Mouse (Mus musculus): ENCODE data around the gene Kcnd3.
"Not testable (repeated sequence)": the region's sequence is repeated elsewhere in the genome, so short reads cannot be mapped to it uniquely, and the experiment has no call there.

The Kcnd3 gene

DNA sequence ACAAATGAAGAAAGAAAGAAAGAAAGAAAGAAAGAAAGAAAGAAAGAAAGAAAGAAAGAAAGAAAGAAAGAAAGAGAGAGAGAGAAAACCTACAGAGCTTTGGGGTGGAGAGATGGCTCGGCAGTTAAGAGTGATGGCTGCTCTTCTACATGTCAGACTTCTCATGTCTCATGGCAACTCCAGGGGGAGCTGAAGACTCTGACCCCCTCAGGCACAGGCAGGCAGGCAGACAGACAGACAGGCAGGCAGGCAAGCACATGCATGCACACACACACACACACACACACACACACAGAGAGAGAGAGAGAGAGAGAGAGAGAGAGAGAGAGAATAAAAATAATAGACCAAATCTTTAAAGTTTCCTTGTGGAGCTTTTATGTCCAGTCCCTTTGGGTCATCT lies 248.7 kb downstream of the Kcnd3 start:
- not testable (repeated sequence) for DNase-seq (ENCODE audit: low read depth, low spot score)

DNA sequence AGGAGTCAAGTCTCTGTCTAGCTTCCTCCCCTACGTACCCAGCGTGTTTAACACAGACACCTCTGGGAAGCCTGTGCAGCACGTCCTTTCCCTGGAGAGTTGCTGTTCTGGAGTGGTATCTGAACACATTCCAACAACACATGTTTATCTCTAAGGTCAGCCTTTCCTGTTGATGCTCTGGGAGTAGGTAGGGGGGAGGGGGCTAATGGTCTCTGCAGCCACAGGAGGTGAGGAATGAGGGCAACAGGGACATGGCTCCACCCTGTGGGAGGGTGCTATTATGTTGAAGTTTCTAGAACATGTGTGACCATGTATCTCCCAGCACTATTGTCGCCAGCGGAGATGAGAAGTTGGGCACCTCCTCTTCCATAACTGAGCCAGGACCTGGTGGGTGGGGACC lies 249.3 kb downstream of the Kcnd3 start:
- DNase-seq (ENCODE audit: low read depth, low spot score): no peak

DNA sequence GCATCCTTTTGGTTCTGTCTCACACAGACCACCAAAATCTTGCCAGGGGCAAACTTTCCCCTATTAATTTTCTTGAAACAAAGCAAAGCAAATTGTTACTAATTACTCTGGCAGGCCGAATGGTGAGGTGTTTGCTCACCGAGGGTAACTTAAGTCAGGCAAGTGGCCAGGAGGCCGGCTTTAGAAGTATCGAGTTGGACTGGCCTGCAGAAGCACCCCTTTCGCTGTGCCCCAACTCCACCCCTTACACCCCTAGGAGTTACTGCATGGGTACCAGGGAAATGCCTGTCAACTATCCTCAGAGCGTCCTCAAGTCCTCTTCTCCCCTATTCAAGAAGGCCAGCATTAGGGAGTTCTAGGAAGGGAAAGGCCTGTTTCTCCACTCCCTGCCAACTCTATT lies 251.4 kb downstream of the Kcnd3 start:
- no peak for DNase-seq (ENCODE audit: low read depth, low spot score)

DNA sequence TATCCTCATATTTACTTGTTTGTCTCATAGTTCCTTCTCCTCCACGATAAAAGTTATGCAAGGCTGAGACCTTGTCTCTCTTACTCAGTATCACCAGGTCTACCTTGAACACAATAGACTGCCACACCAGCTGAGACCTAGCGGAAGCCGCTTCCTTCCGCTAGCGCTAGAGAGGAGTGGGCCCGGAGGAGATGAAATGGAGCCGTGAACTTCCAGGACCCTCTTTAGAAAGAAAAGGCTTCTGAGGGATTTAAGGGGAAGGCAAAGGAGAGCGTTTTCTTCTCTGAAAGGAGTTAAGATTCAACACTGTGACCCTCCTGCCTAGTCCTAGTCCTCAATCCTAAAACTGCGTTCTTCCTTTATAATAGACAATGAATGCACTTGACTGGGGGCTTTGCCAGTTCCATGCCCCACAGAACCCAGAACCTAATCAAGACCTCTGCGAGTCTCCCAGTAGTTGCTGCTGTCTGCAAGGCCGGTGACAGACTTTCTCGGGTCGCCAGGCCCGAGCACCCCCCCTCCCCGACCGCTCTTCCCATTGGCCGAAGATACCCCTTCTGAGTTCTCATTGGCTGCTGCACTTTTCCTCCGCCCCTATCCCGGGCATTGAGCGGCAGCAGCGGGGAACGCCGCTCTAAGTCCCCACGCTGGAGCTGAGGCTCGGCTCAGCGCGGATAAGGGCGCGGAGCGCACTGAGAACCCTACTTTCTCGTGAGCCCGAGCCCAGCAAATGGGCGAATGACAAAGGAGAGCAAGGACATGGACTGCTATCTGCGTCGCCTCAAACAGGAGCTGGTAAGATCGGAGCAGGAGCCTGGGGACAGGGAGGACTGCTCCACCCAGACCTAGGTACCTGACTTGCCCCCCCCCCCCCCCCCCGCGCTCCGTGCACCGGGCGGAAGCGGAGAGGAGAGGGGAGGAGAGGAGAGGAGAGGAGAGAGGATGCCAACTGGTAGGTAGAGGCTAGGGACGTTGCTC lies 252.2 kb downstream of the Kcnd3 start, which contains the start of gene Inka2:
Gene Inka2, plus strand, starts transcription at position 569 of the 978 bp plus-strand sequence.
- DNase-seq (ENCODE audit: low read depth, low spot score): peak; percentile 82

DNA sequence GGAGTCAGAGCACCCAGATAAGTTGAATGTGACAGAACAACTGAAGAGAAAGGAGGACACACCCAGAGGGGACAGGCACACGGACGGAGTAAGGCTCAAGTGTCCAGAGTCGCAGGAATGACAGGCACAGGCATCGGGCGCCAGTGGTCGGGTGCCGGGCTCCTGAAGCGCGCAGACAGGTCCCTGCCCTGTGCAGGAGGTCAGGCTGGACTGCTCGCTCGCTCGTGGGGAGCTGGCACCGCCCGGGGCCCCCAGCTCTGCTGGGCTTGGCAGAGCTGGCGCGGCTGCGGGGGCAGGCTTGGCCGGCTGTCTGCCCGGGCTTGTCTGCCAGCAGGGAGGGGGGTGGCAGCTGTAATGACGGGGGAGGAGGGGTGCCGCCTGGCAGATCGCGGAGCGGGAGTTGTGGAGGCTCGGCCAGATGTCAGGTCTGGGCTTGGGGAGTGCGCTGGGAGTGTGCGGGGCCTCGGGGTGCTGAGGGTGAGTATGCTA lies 253.0 kb downstream of the Kcnd3 start:
- no peak for DNase-seq (ENCODE audit: low read depth, low spot score)

DNA sequence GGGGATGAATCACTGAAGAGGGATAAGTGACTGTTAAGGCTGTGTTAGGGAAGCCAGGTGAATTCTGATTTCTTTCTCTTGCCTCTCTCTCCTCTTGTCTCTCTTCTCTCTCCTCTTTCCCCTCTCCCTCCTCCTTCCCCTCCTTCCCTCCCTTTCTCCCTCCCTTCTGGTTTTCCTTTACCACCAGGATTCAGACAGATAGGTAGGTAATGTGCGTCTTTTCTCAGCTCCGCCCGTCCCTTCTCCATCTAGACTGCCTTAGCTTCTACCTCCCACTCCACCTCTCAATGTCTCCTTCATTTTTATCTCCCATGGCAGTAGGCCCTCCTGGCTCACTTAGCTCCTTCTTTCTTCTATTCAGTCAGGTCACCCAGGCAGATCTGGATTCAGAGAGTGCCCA lies 253.4 kb downstream of the Kcnd3 start:
- no peak for DNase-seq (ENCODE audit: low read depth, low spot score)

DNA sequence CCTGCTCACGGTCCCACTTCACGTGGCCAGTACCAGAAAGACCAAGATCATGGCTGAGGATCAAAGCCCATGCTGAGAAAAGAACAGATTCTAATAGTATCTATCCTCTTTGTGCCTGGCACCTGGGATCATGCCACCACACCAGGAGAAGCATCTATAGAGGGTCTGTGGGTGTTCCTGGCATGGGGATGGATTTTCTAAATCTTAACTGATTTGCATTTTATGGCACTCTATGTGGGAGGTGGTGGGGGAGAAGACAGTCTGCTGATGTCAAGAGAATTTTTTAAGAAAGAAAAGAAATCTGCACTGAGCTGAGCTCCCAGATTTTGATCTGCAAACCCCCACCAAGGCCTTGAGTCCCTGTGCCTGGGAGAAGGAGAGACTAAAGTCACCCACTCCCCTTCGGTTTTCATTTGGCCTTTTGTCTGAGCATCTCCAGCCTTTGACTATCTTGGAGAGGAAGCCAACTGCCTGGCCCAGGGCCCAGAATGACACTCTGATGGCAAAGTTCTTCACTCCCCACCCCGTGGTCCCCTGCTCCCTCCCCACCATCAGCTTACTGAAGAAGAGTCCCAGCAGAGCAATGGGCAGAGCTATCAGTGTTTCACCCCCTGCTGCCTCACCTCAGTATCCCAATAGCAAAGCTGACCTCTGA lies 254.4 kb downstream of the Kcnd3 start:
- DNase-seq (ENCODE audit: low read depth, low spot score): no peak

DNA sequence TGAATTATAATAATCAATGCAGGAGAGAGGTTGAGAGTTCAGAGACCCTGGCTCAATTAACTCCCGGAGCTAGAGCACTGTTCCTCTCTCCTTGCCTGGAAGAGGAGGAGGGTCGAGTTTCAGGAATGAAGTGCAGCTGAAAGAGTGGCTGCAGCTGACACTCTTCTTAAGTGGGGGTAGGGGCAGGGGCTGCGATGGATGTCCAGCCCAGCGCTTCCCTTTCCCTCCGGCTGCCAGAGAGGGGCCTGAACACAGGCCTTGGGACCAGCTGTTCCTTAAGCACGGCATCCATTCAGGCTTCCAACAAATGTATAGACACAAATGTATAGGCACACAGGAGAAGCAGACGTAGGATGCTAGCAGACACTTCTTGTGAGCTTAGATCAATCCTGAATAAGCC lies 255.5 kb downstream of the Kcnd3 start:
- no peak for DNase-seq (ENCODE audit: low read depth, low spot score)

DNA sequence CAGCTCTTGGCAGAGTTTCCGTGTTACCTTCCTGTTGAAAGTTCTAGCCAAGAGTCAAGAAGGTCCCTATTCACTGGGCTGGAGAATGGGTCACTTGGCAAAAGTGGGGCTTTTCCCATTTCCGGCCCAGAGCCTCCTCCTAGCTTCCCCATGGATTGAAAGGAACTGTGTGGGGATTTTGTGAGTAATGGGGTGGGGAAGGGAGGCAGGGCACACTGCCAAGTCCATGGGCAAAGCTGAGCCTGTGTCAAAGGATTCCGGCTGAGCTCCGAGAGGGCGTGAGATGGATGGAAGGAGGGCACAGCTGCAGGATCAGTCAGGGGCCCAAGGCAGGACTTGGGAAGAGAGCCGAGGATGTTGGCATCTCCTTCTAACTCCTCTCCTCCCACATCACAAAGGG lies 258.1 kb downstream of the Kcnd3 start:
- DNase-seq (ENCODE audit: low read depth, low spot score): no peak

DNA sequence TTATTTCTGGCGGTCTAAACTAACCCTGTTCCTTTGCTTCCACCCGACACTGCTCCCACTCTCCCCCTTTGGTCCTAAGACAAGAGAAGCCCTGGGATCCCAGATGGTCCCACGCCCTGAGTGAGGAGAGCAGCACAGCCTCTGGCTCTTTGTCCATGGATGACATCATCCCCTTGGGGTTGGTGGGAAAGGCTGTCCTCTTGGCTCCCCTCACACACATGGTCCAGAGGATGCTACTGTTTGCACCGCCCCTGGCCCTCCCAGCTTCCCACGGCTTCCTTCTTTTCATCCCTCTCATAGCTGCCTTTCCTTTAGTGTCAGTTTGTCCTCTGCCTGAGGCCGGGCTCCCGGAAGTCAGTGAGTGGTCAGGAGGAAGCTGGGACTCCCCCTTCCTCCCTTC lies 259.6 kb downstream of the Kcnd3 start:
- no peak for DNase-seq (ENCODE audit: low read depth, low spot score)

DNA sequence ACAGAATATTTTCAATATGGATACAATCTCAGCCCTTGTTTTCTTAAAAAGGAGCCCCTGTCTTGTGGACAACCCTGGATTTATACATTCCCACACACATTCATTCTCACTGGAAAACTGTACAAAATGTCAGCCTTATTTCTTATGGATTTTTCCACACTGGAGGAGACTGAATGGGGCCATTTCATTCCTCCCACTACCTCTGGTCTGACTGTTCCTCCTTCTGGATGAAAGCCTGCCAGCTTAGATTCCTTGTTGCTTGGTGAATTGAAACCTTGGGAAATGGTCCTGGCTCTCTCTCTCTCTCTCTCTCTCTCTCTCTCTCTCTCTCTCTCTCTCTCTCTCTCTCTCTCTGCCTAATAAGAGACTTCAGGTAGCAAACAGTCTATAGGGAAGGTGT lies 260.7 kb downstream of the Kcnd3 start:
- no peak for DNase-seq (ENCODE audit: low read depth, low spot score)

DNA sequence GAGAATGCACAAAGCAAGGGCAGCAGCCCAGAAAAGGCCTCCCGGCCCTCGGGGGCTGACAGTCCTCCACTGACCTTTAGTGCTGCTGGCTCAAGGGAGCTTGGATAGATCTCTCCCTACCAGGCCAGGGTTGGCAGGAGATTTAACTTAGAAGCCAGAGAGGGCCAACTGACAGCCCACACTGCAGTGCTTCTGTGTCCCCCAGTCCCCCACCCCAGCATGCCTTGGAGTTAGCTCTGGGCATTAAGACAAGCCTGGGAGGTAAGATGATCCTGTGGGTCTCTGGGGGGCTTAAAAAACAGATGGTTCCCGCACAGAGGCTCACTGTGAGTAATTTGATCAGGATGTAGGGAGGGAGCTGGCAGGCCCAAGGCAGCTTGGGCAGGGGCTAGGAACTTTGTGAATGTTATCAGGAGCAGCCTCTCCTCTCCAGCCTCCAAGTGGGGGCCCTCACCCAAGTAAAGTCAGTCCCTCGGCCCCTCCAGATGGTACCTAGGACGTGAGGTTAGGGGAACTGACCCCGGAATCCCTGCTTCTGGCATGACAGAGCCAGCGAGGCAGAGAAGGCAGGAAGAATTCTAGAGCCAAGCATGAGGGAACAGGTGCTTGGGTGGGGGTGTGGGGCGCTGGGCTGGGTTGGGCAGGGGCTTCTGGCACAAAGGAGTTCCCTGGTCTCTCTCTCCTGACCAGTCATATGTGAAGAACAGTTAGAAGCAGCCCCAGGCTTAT lies 262.1 kb downstream of the Kcnd3 start:
- no peak for DNase-seq (ENCODE audit: low read depth, low spot score)

DNA sequence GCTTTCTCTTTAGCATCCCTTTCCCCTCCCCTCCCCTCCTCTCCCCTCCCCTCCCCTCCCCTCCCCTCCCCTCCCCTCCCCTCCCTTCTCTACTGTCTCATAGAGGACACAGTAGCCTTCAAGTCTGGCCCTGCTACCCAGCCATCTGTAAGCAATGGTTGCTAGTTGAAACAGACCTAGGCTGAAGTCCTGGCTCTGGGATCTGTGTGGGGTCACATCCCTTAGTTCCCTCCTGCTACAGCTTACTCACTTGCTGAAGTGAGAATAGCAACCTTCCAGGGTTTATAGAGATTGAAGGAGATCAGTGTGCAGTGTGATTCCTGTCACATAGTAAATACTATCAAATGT lies 262.7 kb downstream of the Kcnd3 start:
- no peak for DNase-seq (ENCODE audit: low read depth, low spot score)

DNA sequence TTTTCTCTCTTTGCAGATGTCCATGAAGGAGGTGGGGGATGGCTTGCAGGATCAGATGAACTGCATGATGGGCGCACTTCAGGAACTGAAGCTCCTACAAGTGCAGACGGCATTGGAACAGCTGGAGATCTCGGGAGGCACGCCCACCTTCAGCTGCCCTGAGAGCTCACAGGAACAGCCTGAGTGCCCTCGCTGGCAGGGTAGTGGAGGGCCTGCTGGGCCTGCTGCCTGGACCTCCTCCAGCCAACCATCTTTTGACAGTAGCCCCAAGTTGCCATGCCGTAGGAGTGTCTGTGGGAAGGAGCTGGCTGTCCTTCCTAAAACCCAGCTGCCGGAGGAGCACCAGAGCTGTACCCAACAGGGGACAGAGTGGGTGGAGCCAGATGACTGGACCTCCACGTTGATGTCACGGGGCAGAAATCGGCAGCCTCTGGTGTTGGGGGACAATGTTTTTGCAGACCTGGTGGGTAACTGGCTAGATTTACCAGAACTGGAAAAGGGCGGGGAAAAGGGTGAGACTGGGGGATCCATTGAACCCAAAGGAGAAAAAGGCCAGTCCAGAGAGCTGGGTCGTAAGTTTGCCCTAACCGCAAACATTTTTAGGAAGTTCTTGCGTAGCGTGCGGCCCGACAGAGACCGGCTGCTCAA lies 264.3 kb downstream of the Kcnd3 start:
- no peak for DNase-seq (ENCODE audit: low read depth, low spot score)

DNA sequence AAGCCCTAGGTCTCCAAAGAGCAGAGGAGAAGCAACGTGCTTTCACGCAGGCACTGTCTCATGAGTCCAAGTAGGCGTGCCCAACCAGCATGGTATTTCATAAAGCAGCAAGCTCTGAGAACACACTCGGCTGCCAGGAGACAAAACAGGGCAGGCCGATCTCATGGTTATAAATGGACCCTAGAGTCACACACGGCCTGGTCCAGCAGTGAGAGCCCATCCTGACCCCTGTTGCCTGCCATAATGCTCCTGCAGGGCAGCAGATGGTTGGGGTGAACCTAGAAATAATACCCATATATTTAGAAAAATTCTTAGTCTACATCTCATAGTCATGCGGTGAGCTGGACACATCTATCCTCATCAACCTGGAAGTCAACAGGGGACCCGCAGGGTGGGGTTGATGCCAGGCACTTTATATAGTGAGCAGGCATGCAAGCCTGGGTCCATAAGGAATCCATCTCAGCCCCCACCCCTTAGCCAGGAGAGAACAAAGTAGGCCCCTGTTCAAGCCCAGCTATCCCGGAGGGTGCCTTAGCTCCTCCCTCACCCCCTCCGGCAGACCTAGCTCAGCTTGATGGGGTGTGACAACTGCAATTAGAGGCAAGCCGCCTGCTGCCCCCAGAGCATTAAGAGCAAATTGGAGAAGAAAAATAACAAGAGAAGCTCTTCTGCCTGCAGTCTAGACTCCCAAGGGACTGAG lies 265.9 kb downstream of the Kcnd3 start:
- DNase-seq (ENCODE audit: low read depth, low spot score): no peak

DNA sequence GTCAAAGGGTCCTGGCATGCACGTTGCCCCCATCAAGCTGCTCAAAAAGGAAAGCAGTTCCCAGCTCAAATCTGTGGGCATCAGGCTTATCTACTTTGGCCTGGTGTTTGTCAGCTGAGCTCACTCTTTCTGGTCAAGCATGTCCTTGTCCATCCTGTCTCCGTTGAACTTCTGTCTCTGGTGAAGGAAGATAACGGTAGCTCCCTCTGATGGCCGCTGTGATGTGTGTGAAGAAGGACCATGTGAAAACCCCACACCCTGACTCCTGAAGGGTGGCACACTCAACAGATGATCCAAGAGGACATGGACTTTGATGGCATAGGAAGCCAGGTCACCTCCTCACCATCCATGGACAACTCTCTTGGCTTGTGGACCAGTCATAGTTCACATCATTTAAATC lies 266.6 kb downstream of the Kcnd3 start:
- DNase-seq (ENCODE audit: low read depth, low spot score): no peak

DNA sequence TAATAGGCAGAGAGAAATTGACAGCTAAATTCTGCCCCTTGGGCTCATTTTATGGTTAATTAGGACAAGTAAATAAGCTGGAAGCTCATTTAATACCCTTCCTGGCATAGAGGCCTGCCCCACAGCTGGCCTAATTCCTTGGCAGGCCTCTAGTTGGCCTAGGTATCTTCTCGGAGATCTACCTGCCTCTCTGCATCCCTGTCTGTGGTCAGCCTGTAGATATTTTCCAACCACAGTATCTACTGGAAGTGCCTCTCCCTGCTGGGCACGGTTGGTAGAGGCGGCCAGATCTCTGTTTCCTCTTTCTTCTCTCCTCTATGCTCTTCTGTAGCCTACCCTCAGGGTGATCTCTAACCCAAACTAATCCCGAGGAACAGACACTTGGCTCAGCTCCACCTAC lies 267.8 kb downstream of the Kcnd3 start:
- DNase-seq (ENCODE audit: low read depth, low spot score): no peak

DNA sequence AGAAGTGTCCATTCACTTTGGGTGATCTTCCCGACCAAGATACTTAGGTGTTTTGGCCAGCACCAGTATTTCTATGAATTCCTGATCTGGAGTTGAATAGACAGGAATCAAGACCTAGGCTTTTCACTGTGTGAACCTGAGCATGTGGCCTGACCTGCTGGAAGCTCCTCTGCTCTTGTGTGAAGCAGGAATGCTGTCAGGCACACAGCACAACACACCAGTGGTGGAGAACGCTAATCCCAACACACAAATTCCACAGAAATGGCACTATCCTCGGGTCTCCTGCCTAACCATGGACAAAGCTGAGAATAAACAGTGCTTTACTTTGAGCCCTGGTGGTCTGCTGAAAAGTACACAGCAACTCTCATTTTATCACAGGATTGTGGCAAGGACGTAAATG lies 268.4 kb downstream of the Kcnd3 start:
- no peak for DNase-seq (ENCODE audit: low read depth, low spot score)

DNA sequence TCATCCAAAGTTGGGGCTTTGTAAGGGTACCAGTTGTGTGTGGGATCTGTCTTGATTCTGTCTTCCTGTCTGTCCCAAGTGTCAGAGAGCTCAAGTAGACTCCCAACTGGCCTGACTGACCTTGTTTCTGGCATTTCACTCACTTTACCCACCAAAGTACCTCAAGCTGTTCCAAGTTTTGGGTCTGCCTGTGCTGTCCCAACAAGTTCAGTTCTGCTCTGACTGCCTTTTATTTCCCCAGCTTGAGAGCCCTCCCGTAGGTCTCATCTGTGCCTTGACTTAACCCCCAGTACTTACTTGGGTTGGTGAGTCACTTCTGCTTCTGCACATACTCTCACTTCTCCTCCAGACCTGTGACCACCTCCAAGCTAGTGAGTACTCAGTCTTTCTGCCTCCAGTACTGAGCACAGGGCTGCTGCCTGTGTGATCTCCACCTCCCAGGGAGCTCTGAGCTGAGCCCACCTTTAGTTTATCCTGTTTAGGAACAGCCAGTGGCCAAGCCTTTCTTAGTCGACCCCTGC lies 269.6 kb downstream of the Kcnd3 start:
- no peak for DNase-seq (ENCODE audit: low read depth, low spot score)

DNA sequence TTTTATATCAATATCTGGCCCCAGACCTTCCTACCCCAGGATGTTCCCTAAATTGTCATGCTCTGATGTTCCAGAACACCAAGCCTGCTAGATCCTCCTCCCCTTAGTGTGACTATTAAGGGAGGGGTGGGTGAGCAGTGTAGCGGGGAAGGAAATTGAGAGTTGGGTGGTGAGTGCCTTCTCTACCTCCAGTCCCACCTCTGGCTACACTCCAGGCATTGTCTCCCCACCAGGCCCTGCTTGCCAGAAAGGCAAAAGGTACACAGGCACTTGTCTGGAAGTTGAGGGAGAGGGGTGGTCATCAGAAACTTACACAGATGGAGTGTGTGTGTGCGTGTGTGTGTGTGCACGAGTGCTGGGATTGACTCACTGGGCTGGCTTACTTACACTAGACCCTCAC lies 270.4 kb downstream of the Kcnd3 start:
- DNase-seq (ENCODE audit: low read depth, low spot score): no peak

Data from retina, adult 2 months (tissue).